Mouse (Mus musculus) retina, postnatal 1 day (tissue): Measurements from ENCODE around the gene Ppp1r13b.
A peak's percentile ranks its signal among the peaks of the same experiment; 100 is the strongest.
"Not testable (repeated sequence)": the region's sequence is repeated elsewhere in the genome, so short reads cannot be mapped to it uniquely, and the experiment has no call there.

ENCODE experiments used
- DNase-seq: peaks from one replicate; pipeline ENCODE4 v3.0.0-alpha.2; 2012

Gene Ppp1r13b

GRCm38 (mm10) chr12:111907970-111908681 is at the start of gene Ppp1r13b:
TSS of gene Ppp1r13b (minus strand) at chr12:111908110.
- peak; percentile 94 for DNase-seq

- DNase-seq = no peak
Measured at GRCm38 (mm10) chr12:111956173-111956572, 48.3 kb upstream of the Ppp1r13b start.

- DNase-seq = no peak
Measured at GRCm38 (mm10) chr12:111951701-111952100, 43.8 kb upstream of the Ppp1r13b start.

- no peak for DNase-seq
Measured at GRCm38 (mm10) chr12:111950486-111950885, 42.6 kb upstream of the Ppp1r13b start.

- no peak for DNase-seq
Measured at GRCm38 (mm10) chr12:111946716-111947115, 38.8 kb upstream of the Ppp1r13b start.

- DNase-seq = not testable (repeated sequence)
Measured at GRCm38 (mm10) chr12:111945765-111946655, 38.1 kb upstream of the Ppp1r13b start.

GRCm38 (mm10) chr12:111945115-111945514 is 37.2 kb upstream of the Ppp1r13b start:
- no peak for DNase-seq

GRCm38 (mm10) chr12:111944065-111944987 is 36.4 kb upstream of the Ppp1r13b start:
- DNase-seq = not testable (repeated sequence)

- no peak for DNase-seq
Measured at GRCm38 (mm10) chr12:111943421-111944064, 35.6 kb upstream of the Ppp1r13b start.

- DNase-seq = no peak
Measured at GRCm38 (mm10) chr12:111938623-111939177, 30.8 kb upstream of the Ppp1r13b start.

GRCm38 (mm10) chr12:111936706-111937550 is 29.0 kb upstream of the Ppp1r13b start:
- no peak for DNase-seq

GRCm38 (mm10) chr12:111933971-111934370 is 26.1 kb upstream of the Ppp1r13b start:
- DNase-seq = no peak

GRCm38 (mm10) chr12:111933032-111933704 is 25.3 kb upstream of the Ppp1r13b start:
- DNase-seq = no peak

GRCm38 (mm10) chr12:111932513-111932912 is 24.6 kb upstream of the Ppp1r13b start:
- no peak for DNase-seq

- DNase-seq = no peak
Measured at GRCm38 (mm10) chr12:111931411-111932025, 23.6 kb upstream of the Ppp1r13b start.

- DNase-seq = peak; percentile 73
Measured at GRCm38 (mm10) chr12:111928411-111928966, 20.6 kb upstream of the Ppp1r13b start.

- no peak for DNase-seq
Measured at GRCm38 (mm10) chr12:111927338-111927737, 19.4 kb upstream of the Ppp1r13b start.

- DNase-seq = no peak
Measured at GRCm38 (mm10) chr12:111923117-111923516, 15.2 kb upstream of the Ppp1r13b start.

- DNase-seq = no peak
Measured at GRCm38 (mm10) chr12:111920046-111920445, 12.1 kb upstream of the Ppp1r13b start.
